Mouse (Mus musculus) cortical plate, adult 2 months (tissue): ENCODE data around the gene Aktip.

Experiments used
- CTCF ChIP-seq: fragments of 200-500 bp; IDR thresholded peaks from 2 replicates; pipeline ENCODE4 v1.5.1; 2011; ENCODE audit warnings: mild to moderate bottlenecking, control low read depth, low read length; ENCODE audit not compliant: insufficient read depth; ENCODE audit errors: extremely low read depth
- POLR2A ChIP-seq: fragments of 200-500 bp; IDR thresholded peaks from 2 replicates; pipeline ENCODE4 v1.6.1; 2011; ENCODE audit warnings: mild to moderate bottlenecking, low read length, control low read depth; ENCODE audit not compliant: insufficient read depth; ENCODE audit errors: extremely low read depth

DNA sequence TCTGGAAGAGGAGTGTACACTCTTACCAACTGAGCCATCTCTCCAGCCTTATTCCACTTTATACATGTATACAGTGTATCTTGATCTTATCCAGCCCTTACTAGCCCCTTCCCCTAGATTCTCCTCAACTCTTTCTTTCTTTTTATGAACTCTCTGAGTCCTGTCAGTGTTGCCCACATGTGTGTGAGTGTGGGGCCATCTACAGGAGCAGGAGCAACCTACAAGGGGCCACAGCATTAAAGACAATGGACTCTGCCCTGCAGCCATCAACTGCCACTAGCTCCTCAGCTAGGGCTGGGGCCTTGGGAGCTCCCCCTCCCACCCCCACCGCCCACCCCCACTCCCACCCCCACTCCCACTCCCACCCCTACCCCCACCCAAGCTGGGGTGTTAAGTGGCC lies 22.1 kb downstream of the Aktip start:
- no peak for TF ChIP-seq CTCF
- TF ChIP-seq POLR2A, result no peak
